Comparison of ENCODE assay signal across 8 mouse cellular contexts in genomic region chr1:74124991-74125552, GRCm38 (mm10). TPM values are rescaled to one million over a fixed set of nuclear protein-coding genes. Genes with fewer than 3 reads are reported as not detected.
DNase-seq lines count a peak whose midpoint lies in the region; ATAC-seq and TF ChIP-seq lines count a peak whose summit lies in the region.

TSS of gene Rufy4 (plus strand) at chr1:74125541.

- intact Hi-C loops in heart, postnatal 10 days (cut with DNase I) = loop anchor here (1.0 to 5.0 kb wide), 3 partner anchors 42 to 224 kb away; no protein-coding TSS in a partner anchor

- H3K79me2 ChIP-seq in CH12.LX (replicated peaks; ENCODE audit: control insufficient read depth, extremely low read depth, insufficient read depth, poor library complexity, severe bottlenecking) = no peaks in the 10 kb centered on the region

- in situ Hi-C loops in CH12.LX (cut with MboI; ENCODE audit: low pct_ligation_motif_present, low pct_unique_long_range_greater_than_20kb, low sequenced_read_pairs) = no loop called here

- H3K4me1 ChIP-seq in CH12.LX (ENCODE audit: control insufficient read depth in 1 of 2, insufficient read depth in 2 of 2) = peaks cover 2 to 10% of the 10 kb centered on the region in 2 experiments; a peak in 2 of 4 replicates
- peaks cover 36% of the 10 kb centered on the region for H3K4me1 ChIP-seq in forebrain, embryonic 13.5 days
- no peaks in the 10 kb centered on the region; the same call in 1 of the 2 replicates for H3K4me1 ChIP-seq in liver, embryonic 16.5 days (ENCODE audit: control insufficient read depth, low read depth, low read length)
- peaks cover 23% of the 10 kb centered on the region for H3K4me1 ChIP-seq in neural tube, embryonic 12.5 days
- H3K4me1 ChIP-seq in stomach, postnatal 0 days (replicated peaks; ENCODE audit: control insufficient read depth, insufficient read depth) = peaks cover 5% of the 10 kb centered on the region; the same call in 1 of the 2 replicates

- no peaks in the 10 kb centered on the region for H3K9me3 ChIP-seq in CH12.LX (replicated peaks; ENCODE audit: low read length)
- no peaks in the 10 kb centered on the region for H3K9me3 ChIP-seq in forebrain, embryonic 13.5 days (replicated peaks)
- no peaks in the 10 kb centered on the region for H3K9me3 ChIP-seq in liver, embryonic 16.5 days (replicated peaks; ENCODE audit: control insufficient read depth, low read length)
- no peaks in the 10 kb centered on the region for H3K9me3 ChIP-seq in neural tube, embryonic 12.5 days
- no peaks in the 10 kb centered on the region for H3K9me3 ChIP-seq in stomach, postnatal 0 days (ENCODE audit: control insufficient read depth, low read length)

- peak; percentile 45 to 86; a peak in 3 of 4 replicates for TF ChIP-seq CTCF in CH12.LX (conservative IDR thresholded peaks at IDR 0.05 in 1 of 2, IDR thresholded peaks at IDR 0.05 in 1 of 2; ENCODE audit: low read depth in 2 of 2, low read length in 2 of 2)
- TF ChIP-seq CTCF in stomach, postnatal 0 days (IDR thresholded peaks at IDR 0.05; ENCODE audit: low read depth) = peak; percentile 85

- H3K27ac ChIP-seq in CH12.LX (ENCODE audit: insufficient read depth, low read depth) = no peak within 1 kb of the TSS
- no peak within 1 kb of the TSS for H3K27ac ChIP-seq in forebrain, embryonic 13.5 days
- H3K27ac ChIP-seq in liver, embryonic 16.5 days (ENCODE audit: low read length) = no peak within 1 kb of the TSS
- H3K27ac ChIP-seq in neural tube, embryonic 12.5 days = no peak within 1 kb of the TSS
- no peak within 1 kb of the TSS for H3K27ac ChIP-seq in stomach, postnatal 0 days (replicated peaks)

- peak within 1 kb of the TSS in 2 of 3 experiments; percentile 10 to 19 for H3K4me3 ChIP-seq in CH12.LX (replicated peaks in 1 of 3; ENCODE audit: low read depth in 2 of 3, low read length in 2 of 3, poor library complexity in 1 of 3)
- peak within 1 kb of the TSS; percentile 54 for H3K4me3 ChIP-seq in forebrain, embryonic 13.5 days
- H3K4me3 ChIP-seq in liver, embryonic 16.5 days (ENCODE audit: low read depth, low read length) = peak within 1 kb of the TSS; percentile 57
- peak within 1 kb of the TSS; percentile 55 for H3K4me3 ChIP-seq in neural tube, embryonic 12.5 days
- H3K4me3 ChIP-seq in stomach, postnatal 0 days (ENCODE audit: low read depth, low read length) = peak within 1 kb of the TSS; percentile 52

- no peak for TF ChIP-seq POLR2A in CH12.LX (IDR thresholded peaks at IDR 0.05; ENCODE audit: low read depth, low read length)

- H3K36me3 ChIP-seq in CH12.LX (replicated peaks in 1 of 2; ENCODE audit: control insufficient read depth in 1 of 2, insufficient read depth in 1 of 2, low read length in 1 of 2) = no peaks in the 10 kb centered on the region
- no peaks in the 10 kb centered on the region for H3K36me3 ChIP-seq in forebrain, embryonic 13.5 days (ENCODE audit: poor library complexity, severe bottlenecking)
- no peaks in the 10 kb centered on the region for H3K36me3 ChIP-seq in liver, embryonic 16.5 days (ENCODE audit: control insufficient read depth, insufficient read depth)
- no peaks in the 10 kb centered on the region for H3K36me3 ChIP-seq in neural tube, embryonic 12.5 days
- no peaks in the 10 kb centered on the region for H3K36me3 ChIP-seq in stomach, postnatal 0 days (ENCODE audit: control insufficient read depth, insufficient read depth, low read length)

- H3K9ac ChIP-seq in CH12.LX (ENCODE audit: insufficient read depth, low read depth) = no peak within 1 kb of the TSS
- peak within 1 kb of the TSS; percentile 72 for H3K9ac ChIP-seq in forebrain, embryonic 13.5 days
- 0 out of 2 replicates have a peak within 1 kb of the TSS, but pooled peaks have one; percentile 28 for H3K9ac ChIP-seq in liver, embryonic 16.5 days (ENCODE audit: low read depth, low read length)
- peak within 1 kb of the TSS; percentile 63 for H3K9ac ChIP-seq in neural tube, embryonic 12.5 days
- H3K9ac ChIP-seq in stomach, postnatal 0 days (ENCODE audit: low read length) = peak within 1 kb of the TSS; percentile 62

- dilution Hi-C loops in CH12.LX (cut with MboI; ENCODE audit: extremely low pct_ligation_motif_present, extremely low pct_unique_long_range_greater_than_20kb, low sequenced_read_pairs) = no loop called here

- peak; percentile 78 for DNase-seq in CH12.LX (ENCODE audit: extremely low read depth)
- peak; percentile 92 for DNase-seq in c-Kit-positive CD71-negative TER-119-negative erythroid progenitor cells, embryonic 14.5 days (ENCODE audit: low read depth)
- DNase-seq in heart, postnatal 10 days = peak; percentile 83 to 86
- peak; percentile 81 to 85 for DNase-seq in kidney, postnatal 36 days
- DNase-seq in stomach, postnatal 0 days (ENCODE audit: low spot score) = peak; percentile 64

- peak within 1 kb of the TSS; percentile 90 for H3K4me2 ChIP-seq in CH12.LX (ENCODE audit: insufficient read depth, low read depth, poor library complexity, severe bottlenecking)
- peak within 1 kb of the TSS; percentile 92 for H3K4me2 ChIP-seq in forebrain, embryonic 13.5 days
- peak within 1 kb of the TSS; percentile 82 for H3K4me2 ChIP-seq in liver, embryonic 16.5 days (ENCODE audit: low read depth, low read length)
- H3K4me2 ChIP-seq in neural tube, embryonic 12.5 days (replicated peaks) = peak within 1 kb of the TSS; percentile 97
- H3K4me2 ChIP-seq in stomach, postnatal 0 days (replicated peaks; ENCODE audit: low read depth) = peak within 1 kb of the TSS; percentile 96

- ATAC-seq in forebrain, embryonic 13.5 days = peak; percentile 56
- peak; percentile 7; the same call in 1 of the 2 replicates for ATAC-seq in liver, embryonic 16.5 days (ENCODE audit: low read depth)
- ATAC-seq in neural tube, embryonic 12.5 days (ENCODE audit: low FRiP score, low read depth) = peak; percentile 46
- 0 out of 2 replicates have a peak, but pooled peaks have one; percentile 50 for ATAC-seq in stomach, postnatal 0 days (ENCODE audit: low FRiP score, low TSS enrichment)

- TF ChIP-seq EP300 in CH12.LX (IDR thresholded peaks at IDR 0.05; ENCODE audit: low read length) = no peak
- no peak for TF ChIP-seq EP300 in stomach, postnatal 0 days (optimal IDR thresholded peaks at IDR 0.05)

- peaks cover 80% of the 10 kb centered on the region for H3K27me3 ChIP-seq in CH12.LX (replicated peaks)
- peaks cover 23% of the 10 kb centered on the region for H3K27me3 ChIP-seq in forebrain, embryonic 13.5 days
- peaks cover 35% of the 10 kb centered on the region for H3K27me3 ChIP-seq in liver, embryonic 16.5 days (ENCODE audit: control insufficient read depth, insufficient read depth, low read depth, low read length)
- H3K27me3 ChIP-seq in neural tube, embryonic 12.5 days (replicated peaks) = peaks cover 15% of the 10 kb centered on the region; the same call in 1 of the 2 replicates
- H3K27me3 ChIP-seq in stomach, postnatal 0 days (ENCODE audit: control insufficient read depth, insufficient read depth, low read length) = no peaks in the 10 kb centered on the region

- peak; percentile 84 for TF ChIP-seq RAD21 in CH12.LX (IDR thresholded peaks at IDR 0.05; ENCODE audit: low read depth, low read length)

- 1% methylated on average over 12 of the region's 12 CpGs for WGBS in forebrain, embryonic 13.5 days
- WGBS in liver, embryonic 16.5 days (ENCODE audit: insufficient replicate concordance) = under 1% methylated on average over 12 of the region's 12 CpGs
- under 1% methylated on average over 12 of the region's 12 CpGs for WGBS in neural tube, embryonic 12.5 days
- WGBS in stomach, postnatal 0 days = under 1% methylated on average over 12 of the region's 12 CpGs

TF ChIP-seq in CH12.LX, 34 proteins besides CTCF, POLR2A, EP300 and RAD21:
- TF ChIP-seq E2F4 (IDR thresholded peaks at IDR 0.05; ENCODE audit: insufficient replicate concordance, low read depth, low read length) = 0 out of 2 replicates have a peak, but pooled peaks have one; percentile 33
- TF ChIP-seq TCF12 (IDR thresholded peaks at IDR 0.05; ENCODE audit: low read depth, low read length) = 0 out of 2 replicates have a peak, but pooled peaks have one; percentile 27
- TF ChIP-seq SMC3 (IDR thresholded peaks at IDR 0.05; ENCODE audit: low read depth, low read length) = peak; percentile 73
- TF ChIP-seq ZNF384 (IDR thresholded peaks at IDR 0.05; ENCODE audit: low read depth, low read length) = no peak

RNA-seq across cellular contexts. Expression of gene Rufy4, which starts in this region (rescaled TPM):
- total RNA-seq in CH12.LX (2012; rRNA removed) (not detected in 2 replicates), CH12.LX (2014; rRNA removed) (not detected in 2 replicates)
- polyA plus RNA-seq in CH12.LX (2012; ENCODE audit: insufficient read length, low read depth) = not detected in 2 replicates
- 0.19 and 0.26 TPM in 2 replicates for polyA plus RNA-seq in forebrain, embryonic 13.5 days (2015; fragmentation: Nextera tagmentation; extraction: Ambion mirVana)
- total RNA-seq in heart, postnatal 10 days (2021) = 1 to 10 TPM; 1.2 to 1.5 TPM
- 0.14 TPM in 1 of 2 replicates, not detected in the other for polyA plus RNA-seq in liver, embryonic 16.5 days (2015; fragmentation: Nextera tagmentation; extraction: Ambion mirVana)
- polyA plus RNA-seq in neural tube, embryonic 12.5 days (2016; fragmentation: Nextera tagmentation; extraction: Ambion mirVana) = 0.37 and 0.51 TPM in 2 replicates
- 0.13 and 0.19 TPM in 2 replicates for polyA plus RNA-seq in stomach, postnatal 0 days (2015; fragmentation: Nextera tagmentation; extraction: Ambion mirVana)

Comparison
In these comparisons a context has a peak if more than half of its experiments do, and no peak if none do; other contexts are left out.
1. Peak in DNase-seq, H3K4me3 ChIP-seq and H3K4me2 ChIP-seq in CH12.LX; RNA of the gene not detected or under 1 TPM.
2. Peak in ATAC-seq, H3K4me3 ChIP-seq, H3K9ac ChIP-seq and H3K4me2 ChIP-seq in forebrain, embryonic 13.5 days; RNA of the gene not detected or under 1 TPM.
3. Peak in ATAC-seq, H3K4me3 ChIP-seq, H3K9ac ChIP-seq and H3K4me2 ChIP-seq in liver, embryonic 16.5 days; RNA of the gene not detected or under 1 TPM.
4. Peak in ATAC-seq, H3K4me3 ChIP-seq, H3K9ac ChIP-seq and H3K4me2 ChIP-seq in neural tube, embryonic 12.5 days; RNA of the gene not detected or under 1 TPM.
5. Peak in DNase-seq, ATAC-seq, H3K4me3 ChIP-seq, H3K9ac ChIP-seq and H3K4me2 ChIP-seq in stomach, postnatal 0 days; RNA of the gene not detected or under 1 TPM.